Mouse (Mus musculus) kidney, adult 2 months (tissue): Measurements from ENCODE around the gene Nlrc5. TPM values are rescaled to one million over a fixed set of nuclear protein-coding genes. Genes with fewer than 3 reads are reported as not detected.
"Not testable (repeated sequence)": the region's sequence is repeated elsewhere in the genome, so short reads cannot be mapped to it uniquely, and the experiment has no call there.

Experiments
- DNase-seq: peaks from one replicate; pipeline ENCODE4 v3.0.0; 2021
- H3K27ac ChIP-seq: fragments of 200-500 bp; 2 replicates; pipeline ENCODE4 v1.5.1; 2012; ENCODE audit warnings: low read depth, low read length, control low read depth, inconsistent platforms; ENCODE audit not compliant: insufficient read depth
- H3K27me3 ChIP-seq: fragments of 200-500 bp; replicated peaks from 2 replicates; pipeline ENCODE4 v1.6.1; 2012; ENCODE audit warnings: mild to moderate bottlenecking, moderate library complexity, low read length, inconsistent platforms; ENCODE audit not compliant: control insufficient read depth, insufficient read depth
- H3K36me3 ChIP-seq: fragments of 200-500 bp; 2 replicates; pipeline ENCODE4 v1.6.1; 2012; ENCODE audit warnings: mild to moderate bottlenecking, moderate library complexity, low read length, inconsistent platforms; ENCODE audit not compliant: control insufficient read depth, insufficient read depth
- H3K4me1 ChIP-seq: fragments of 200-500 bp; 2 replicates; pipeline ENCODE4 v1.6.1; 2011; ENCODE audit warnings: low read length; ENCODE audit not compliant: control insufficient read depth, insufficient read depth
- H3K4me3 ChIP-seq: fragments of 200-500 bp; 2 replicates; pipeline ENCODE4 v1.5.1; 2011; ENCODE audit warnings: mild to moderate bottlenecking, low read depth, low read length, control low read depth; ENCODE audit not compliant: insufficient read depth
- CTCF ChIP-seq: fragments of 200-500 bp; conservative IDR thresholded peaks from 2 replicates; pipeline ENCODE4 v1.5.1; 2011; ENCODE audit warnings: low read depth, mild to moderate bottlenecking, control low read depth, low read length, moderate library complexity, mixed read lengths; ENCODE audit not compliant: insufficient read depth, insufficient read length
- POLR2A ChIP-seq: fragments of 200-500 bp; IDR thresholded peaks from one replicate; pipeline ENCODE4 v1.6.1; 2011; ENCODE audit warnings: low read depth, low read length, control low read depth
- WGBS: fragments of 180-500 bp; shearing (Covaris S2); methylation state at CpG from one replicate; pipeline ENCODE4 v1.1.7; 2018; 5-methylcytosine and 5-hydroxymethylcytosine counted together
- polyA plus RNA-seq: library from polyadenylated mRNA; depleted of rRNA; stranded (reverse); fragments of >200 nt; gene quantifications from 2 replicates; pipeline ENCODE4 v1.2.3, GENCODE M21; 2012

Nlrc5 gene
- polyA plus RNA-seq, 1 experiment: 6.6 TPM

- TF ChIP-seq POLR2A (no peak), CTCF (no peak)
- no peaks in the 10 kb centered on the region for H3K36me3 ChIP-seq
- no peak overlapping the region for H3K4me3 ChIP-seq
- 72% methylated on average over 3 of the region's 3 CpGs for WGBS
- H3K27me3 ChIP-seq: no peaks in the 10 kb centered on the region
- H3K4me1 ChIP-seq: no peaks in the 10 kb centered on the region
- no peak for DNase-seq
- H3K27ac ChIP-seq: no peak overlapping the region
Observed at GRCm38 (mm10) chr8:94447142-94447541, 13.0 kb downstream of the Nlrc5 start.

DNA sequence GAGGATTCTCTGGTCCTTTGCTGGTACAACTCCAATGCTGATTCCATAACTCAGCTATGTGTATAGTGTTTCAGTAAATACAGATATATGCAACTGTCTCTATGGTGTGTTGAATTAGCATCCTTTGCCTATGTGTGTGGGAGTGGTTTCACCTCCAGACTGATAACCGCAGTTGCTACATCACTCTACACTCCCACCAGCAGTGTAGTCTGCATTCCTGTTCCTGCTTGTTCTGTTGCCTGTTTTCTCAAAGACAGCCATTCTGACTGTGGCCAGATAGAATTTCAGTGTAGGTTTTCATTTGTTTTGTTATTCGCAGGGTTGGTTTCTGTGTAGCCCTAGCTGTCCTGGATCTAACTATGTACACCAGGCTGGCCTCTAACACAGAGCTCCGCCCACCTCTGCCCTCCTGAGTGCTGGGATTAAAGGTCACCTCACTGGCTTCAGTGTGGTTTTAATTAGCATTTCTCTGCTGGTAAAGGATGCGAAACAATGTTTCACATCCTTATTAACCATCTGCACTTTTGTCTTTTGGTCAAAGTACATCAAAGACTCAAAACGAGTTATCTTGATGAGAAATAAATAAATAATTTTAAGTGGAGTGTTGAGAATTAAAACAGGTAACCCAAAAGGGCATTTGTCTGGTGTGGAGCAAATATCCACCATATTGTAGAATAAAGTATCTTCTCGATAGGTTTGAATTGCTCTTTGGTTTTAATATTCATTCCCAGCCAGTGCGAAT is 13.6 kb downstream of the Nlrc5 start:
- Histone ChIP-seq H3K27ac (no peak overlapping the region), H3K4me1 (no peaks in the 10 kb centered on the region), H3K27me3 (no peaks in the 10 kb centered on the region), H3K36me3 (no peaks in the 10 kb centered on the region), H3K4me3 (no peak overlapping the region)
- 63% methylated on average over 7 of the region's 7 CpGs for WGBS
- TF ChIP-seq POLR2A: no peak
- no peak for TF ChIP-seq CTCF
- DNase-seq: peak; percentile 65

GRCm38 (mm10) chr8:94452991-94453390 is 18.8 kb downstream of the Nlrc5 start:
- H3K4me1 ChIP-seq, H3K36me3 ChIP-seq, DNase-seq: not testable (repeated sequence)

DNA sequence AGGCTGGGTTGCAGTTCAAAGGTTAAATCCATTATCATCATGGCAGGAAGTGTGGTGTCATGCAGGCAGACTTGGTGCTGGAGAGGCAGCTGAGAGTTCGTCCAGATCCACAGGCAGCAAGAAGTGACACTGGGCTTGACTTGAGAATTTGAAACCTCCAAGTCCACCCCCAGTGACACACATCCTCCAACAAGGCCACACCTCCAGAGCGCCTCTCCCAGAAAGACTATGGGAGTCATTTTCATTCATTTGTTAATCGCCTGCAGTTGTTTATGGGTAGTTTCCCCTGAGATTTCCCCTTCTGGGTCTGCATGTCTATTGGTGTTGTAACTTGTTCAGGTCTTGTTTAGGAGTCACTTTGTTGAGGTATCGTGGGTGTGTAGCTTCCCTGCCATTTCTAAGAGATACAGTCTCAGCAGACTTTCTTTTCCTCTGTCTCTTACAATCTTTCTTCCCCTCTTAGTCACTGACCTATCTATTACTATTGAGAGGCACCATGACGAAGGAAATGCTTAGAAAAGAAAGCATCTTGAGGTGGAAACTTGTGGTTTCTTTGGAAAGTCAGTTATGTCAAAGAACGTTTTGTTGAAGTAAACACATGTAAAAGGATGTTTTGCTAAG is 19.8 kb downstream of the Nlrc5 start:
- no peaks in the 10 kb centered on the region for H3K4me1 ChIP-seq
- no peaks in the 10 kb centered on the region for H3K27me3 ChIP-seq
- no peaks in the 10 kb centered on the region for H3K36me3 ChIP-seq
- 86% methylated on average over 6 of the region's 6 CpGs for WGBS
- no peak for DNase-seq
- no peak overlapping the region for H3K27ac ChIP-seq
- no peak overlapping the region for H3K4me3 ChIP-seq
- TF ChIP-seq CTCF: no peak
- TF ChIP-seq POLR2A: no peak

More at GRCm38 (mm10) chr8:94452991-94453390, 18.8 kb downstream of the Nlrc5 start:
- H3K27me3 ChIP-seq, H3K27ac ChIP-seq, H3K4me3 ChIP-seq: not testable (repeated sequence)
- WGBS: 90% methylated on average over 15 of the region's 15 CpGs

DNA sequence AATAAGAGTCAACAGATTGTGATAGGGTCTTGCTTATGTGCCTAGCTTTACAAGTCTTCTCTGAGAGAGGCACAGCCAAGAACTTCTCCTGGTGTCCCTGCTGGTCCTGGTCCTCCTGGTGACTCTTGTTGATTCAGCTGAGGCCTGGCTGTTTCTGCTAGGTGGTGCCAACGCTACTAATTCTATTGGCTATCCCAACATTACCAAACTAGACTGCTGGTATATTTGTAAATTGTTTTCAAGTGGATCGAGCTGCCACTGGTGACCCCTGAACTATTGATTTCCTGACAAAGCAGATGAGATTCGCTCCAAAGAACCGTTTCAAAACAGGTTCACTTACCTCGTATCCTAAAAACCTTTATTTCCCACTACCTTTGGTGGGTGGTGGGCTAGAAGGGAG is 20.7 kb downstream of the Nlrc5 start:
- no peaks in the 10 kb centered on the region for H3K36me3 ChIP-seq
- no peaks in the 10 kb centered on the region for H3K27me3 ChIP-seq
- H3K4me3 ChIP-seq: no peak overlapping the region
- no peak for DNase-seq
- TF ChIP-seq CTCF: no peak
- no peak for TF ChIP-seq POLR2A
- H3K27ac ChIP-seq: no peak overlapping the region
- no peaks in the 10 kb centered on the region for H3K4me1 ChIP-seq
- WGBS: 85% methylated on average over 5 of the region's 5 CpGs

DNA sequence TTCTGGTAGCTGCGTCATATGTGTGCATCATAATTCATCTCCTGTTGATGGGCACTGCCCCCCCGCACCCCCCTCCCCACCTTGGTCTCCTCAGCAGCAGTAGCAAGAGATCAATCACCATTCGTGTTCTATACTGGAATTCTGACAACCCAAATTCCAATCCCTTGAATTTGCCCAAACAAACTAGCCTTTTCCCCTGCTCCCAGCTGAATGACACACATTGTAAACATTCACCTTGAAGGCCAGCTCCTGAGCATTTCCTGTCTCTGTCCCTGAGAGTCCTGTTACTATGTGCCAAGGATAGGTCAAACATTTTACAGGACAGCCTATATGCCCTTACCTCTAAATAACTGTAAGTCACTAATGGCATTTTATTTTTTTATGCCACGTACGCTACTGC is 21.9 kb downstream of the Nlrc5 start:
- no peaks in the 10 kb centered on the region for H3K27me3 ChIP-seq
- H3K4me3 ChIP-seq: no peak overlapping the region
- no peaks in the 10 kb centered on the region for H3K36me3 ChIP-seq
- no peaks in the 10 kb centered on the region for H3K4me1 ChIP-seq
- no peak for TF ChIP-seq CTCF
- no peak for TF ChIP-seq POLR2A
- 89% methylated on average over 5 of the region's 5 CpGs for WGBS
- H3K27ac ChIP-seq: no peak overlapping the region
- no peak for DNase-seq

- no peaks in the 10 kb centered on the region for H3K27me3 ChIP-seq
- TF ChIP-seq CTCF (no peak), POLR2A (no peak)
- no peak overlapping the region for H3K27ac ChIP-seq
- H3K4me3 ChIP-seq: no peak overlapping the region
- H3K36me3 ChIP-seq: no peaks in the 10 kb centered on the region
- WGBS: 58% methylated on average over 2 of the region's 2 CpGs
- no peak for DNase-seq
- H3K4me1 ChIP-seq: no peaks in the 10 kb centered on the region
Observed at GRCm38 (mm10) chr8:94458567-94458966, 24.4 kb downstream of the Nlrc5 start.
